ENCODE assay signal across 23 mouse cellular contexts in genomic region chr2:51850581-51850980, GRCm38 (mm10).
DNase-seq lines count a peak whose midpoint lies in the region; ATAC-seq and TF ChIP-seq lines count a peak whose summit lies in the region.
"Had no signal": no experiment of that assay in that cellular context is flagged by ENCODE, and none has a peak within 500 bp of the region (broad histone marks: within the 10 kb centered on the region; RNA-seq: fewer than 3 reads in every experiment).

No protein-coding gene starts in this region.

- peaks cover 10% of the 10 kb centered on the region; the same call in 1 of the 2 replicates for H3K4me1 ChIP-seq in hindbrain, embryonic 10.5 days (replicated peaks)
- no peaks in the 10 kb centered on the region for H3K4me1 ChIP-seq in hindbrain, embryonic 11.5 days (replicated peaks; ENCODE audit: control insufficient read depth, insufficient read depth, low read length)
- peaks cover 0 to 1% of the 10 kb centered on the region in 2 experiments; a peak in 1 of 4 replicates for H3K4me1 ChIP-seq in ES-E14 (ENCODE audit: control insufficient read depth in 2 of 2, insufficient read depth in 2 of 2, low read length in 2 of 2, poor library complexity in 1 of 2)
- peaks cover 17% of the 10 kb centered on the region for H3K4me1 ChIP-seq in midbrain, embryonic 15.5 days

- H3K27me3 ChIP-seq in hindbrain, embryonic 10.5 days (ENCODE audit: insufficient read depth, poor library complexity, severe bottlenecking), result no peaks in the 10 kb centered on the region
- no peaks in the 10 kb centered on the region for H3K27me3 ChIP-seq in hindbrain, embryonic 11.5 days (ENCODE audit: control insufficient read depth, insufficient read depth, low read length)
- H3K27me3 ChIP-seq in midbrain, embryonic 15.5 days (replicated peaks), result no peaks in the 10 kb centered on the region
- H3K27me3 ChIP-seq: CH12.LX; embryonic facial prominence, embryonic 12.5 days; forebrain, embryonic 13.5 days; forebrain, embryonic 15.5 days had no signal

- no peak overlapping the region for H3K9ac ChIP-seq in hindbrain, embryonic 11.5 days (ENCODE audit: low read depth, low read length)
- H3K9ac ChIP-seq in ES-E14 (ENCODE audit: insufficient read depth, low read depth, low read length, poor library complexity, severe bottlenecking), result no peak overlapping the region
- no peak overlapping the region for H3K9ac ChIP-seq in midbrain, embryonic 15.5 days
- H3K9ac ChIP-seq: embryonic facial prominence, embryonic 12.5 days; forebrain, embryonic 13.5 days; forebrain, embryonic 15.5 days; forebrain, postnatal 0 days had no signal

- DNase-seq in hindbrain, embryonic 10.5 days (ENCODE audit: low spot score), result no peak
- DNase-seq in hindbrain, embryonic 11.5 days (ENCODE audit: low spot score), result no peak
- DNase-seq in ES-E14 (ENCODE audit: low read depth, low spot score), result peak; percentile 29
- peak; percentile 73 for DNase-seq in ZHBTc4 (ENCODE audit: low read depth, low spot score)
- no peak for DNase-seq in kidney, adult 9 months
- DNase-seq in liver, result no peak
- DNase-seq: adrenal gland, adult 2 months; adrenal gland, postnatal 14 days; adrenal gland, postnatal 36 days; B cell, adult 2 months; cerebellum, adult 11-12 months; cerebellum, adult 2 months; cerebellum, adult 9-10 months; cerebellum, postnatal 10 days; cerebellum, postnatal 25 days; forebrain, postnatal 0 days had no signal

- no peaks in the 10 kb centered on the region for H3K9me3 ChIP-seq in hindbrain, embryonic 10.5 days
- H3K9me3 ChIP-seq in hindbrain, embryonic 11.5 days (ENCODE audit: control insufficient read depth, low read length), result no peaks in the 10 kb centered on the region
- no peaks in the 10 kb centered on the region for H3K9me3 ChIP-seq in ES-E14 (ENCODE audit: control insufficient read depth, insufficient read depth, low read depth, low read length)
- no peaks in the 10 kb centered on the region for H3K9me3 ChIP-seq in midbrain, embryonic 15.5 days
- H3K9me3 ChIP-seq: embryonic facial prominence, embryonic 10.5 days; embryonic facial prominence, embryonic 12.5 days; forebrain, embryonic 13.5 days; forebrain, embryonic 15.5 days had no signal

- peak overlapping the region; percentile 5; the same call in 1 of the 2 replicates for H3K27ac ChIP-seq in hindbrain, embryonic 10.5 days
- H3K27ac ChIP-seq in hindbrain, embryonic 11.5 days (ENCODE audit: low read depth, low read length), result no peak overlapping the region
- no peak overlapping the region for H3K27ac ChIP-seq in ES-E14 (ENCODE audit: insufficient read depth, low read depth, low read length, poor library complexity, severe bottlenecking)
- no peak overlapping the region for H3K27ac ChIP-seq in midbrain, embryonic 15.5 days
- H3K27ac ChIP-seq: embryonic facial prominence, embryonic 10.5 days; embryonic facial prominence, embryonic 12.5 days; forebrain, embryonic 13.5 days; forebrain, embryonic 15.5 days had no signal

- no peak overlapping the region for H3K4me3 ChIP-seq in hindbrain, embryonic 10.5 days
- H3K4me3 ChIP-seq in hindbrain, embryonic 11.5 days (ENCODE audit: low read depth, low read length), result no peak overlapping the region
- no peak overlapping the region for H3K4me3 ChIP-seq in ES-E14 (ENCODE audit: insufficient read depth in 1 of 2, low read depth in 1 of 2, low read length in 2 of 2, poor library complexity in 1 of 2, severe bottlenecking in 1 of 2)
- no peak overlapping the region for H3K4me3 ChIP-seq in midbrain, embryonic 15.5 days
- H3K4me3 ChIP-seq: embryonic facial prominence, embryonic 10.5 days; embryonic facial prominence, embryonic 12.5 days; forebrain, embryonic 13.5 days; forebrain, embryonic 15.5 days had no signal

- ATAC-seq in hindbrain, embryonic 11.5 days (ENCODE audit: low FRiP score), result no peak
- no peak for ATAC-seq in midbrain, embryonic 15.5 days (replicated peaks)
- ATAC-seq: CD4-positive, CD25-positive, alpha-beta regulatory T cell, adult 4 months; forebrain, embryonic 13.5 days; forebrain, embryonic 15.5 days; forebrain, postnatal 0 days had no signal

- in situ Hi-C loops in ES-E14 (cut with MboI; ENCODE audit: low sequenced_read_pairs in 2 of 2, unreplicated experiment in 2 of 2), result no loop called here

- no peak overlapping the region for H3K4me2 ChIP-seq in hindbrain, embryonic 11.5 days (replicated peaks; ENCODE audit: low read depth, low read length)
- no peak overlapping the region for H3K4me2 ChIP-seq in midbrain, embryonic 15.5 days
- H3K4me2 ChIP-seq: embryonic facial prominence, embryonic 12.5 days; forebrain, embryonic 13.5 days; forebrain, embryonic 15.5 days had no signal

- no peaks in the 10 kb centered on the region for H3K36me3 ChIP-seq in hindbrain, embryonic 10.5 days
- no peaks in the 10 kb centered on the region for H3K36me3 ChIP-seq in hindbrain, embryonic 11.5 days (ENCODE audit: control insufficient read depth, insufficient read depth, low read length)
- H3K36me3 ChIP-seq in ES-E14 (ENCODE audit: control insufficient read depth, insufficient read depth, low read length, poor library complexity, severe bottlenecking), result no peaks in the 10 kb centered on the region
- no peaks in the 10 kb centered on the region for H3K36me3 ChIP-seq in midbrain, embryonic 15.5 days (replicated peaks)
- H3K36me3 ChIP-seq: embryonic facial prominence, embryonic 10.5 days; embryonic facial prominence, embryonic 12.5 days; forebrain, embryonic 15.5 days had no signal

- 84% methylated on average over 9 of the region's 9 CpGs for WGBS in hindbrain, embryonic 10.5 days
- 87% methylated on average over 9 of the region's 9 CpGs for WGBS in hindbrain, embryonic 11.5 days
- 84% methylated on average over 9 of the region's 9 CpGs for WGBS in midbrain, embryonic 15.5 days

TF ChIP-seq in ES-E14, 5 proteins besides CTCF, POLR2A, EP300 and RAD21:
- TF ChIP-seq ZC3H11A (IDR thresholded peaks at IDR 0.05; ENCODE audit: borderline replicate concordance, low read depth, low read length) (no peak), HCFC1 (IDR thresholded peaks at IDR 0.05; ENCODE audit: borderline replicate concordance, insufficient read depth, low read length) (no peak), ZNF384 (IDR thresholded peaks at IDR 0.05; ENCODE audit: low read depth, low read length) (no peak), MAFK (IDR thresholded peaks at IDR 0.05; ENCODE audit: insufficient read depth, low read depth, low read length) (no peak), CHD2 (IDR thresholded peaks at IDR 0.05; ENCODE audit: low read depth, low read length) (no peak)

Comparison
In these comparisons a context has a peak if more than half of its experiments do, and no peak if none do; other contexts are left out.
1. DNase-seq: peak in ES-E14 (single experiment) and ZHBTc4 (single experiment); none in hindbrain, embryonic 10.5 days (single experiment), hindbrain, embryonic 11.5 days (single experiment), kidney, adult 9 months (single experiment) and liver (single experiment).